Mouse (Mus musculus) kidney, postnatal 0 days (tissue): ENCODE data around the gene Nanos1. TPM values are rescaled to one million over a fixed set of nuclear protein-coding genes. Genes with fewer than 3 reads are reported as not detected.

Experiments
- ATAC-seq: fragments of 200-750 bp; cut with Nextera tagmentation; replicated peaks from 2 replicates; pipeline ENCODE4 v1.8.0; 2017; ENCODE audit warnings: low read depth, moderate number of reproducible peaks, moderate TSS enrichment, moderate library complexity; ENCODE audit not compliant: low FRiP score
- DNase-seq: peaks from one replicate; pipeline ENCODE4 v3.0.0-alpha.2; 2016; ENCODE audit warnings: low spot score
- H3K27ac ChIP-seq: fragments of 300-500 bp; sonication (generic); 2 replicates; pipeline ENCODE4 v1.5.1; 2014; ENCODE audit warnings: mild to moderate bottlenecking
- H3K27me3 ChIP-seq: fragments of 300-500 bp; sonication (generic); 2 replicates; pipeline ENCODE4 v1.6.1; 2014; ENCODE audit warnings: low read length, mixed read lengths; ENCODE audit not compliant: insufficient read depth
- H3K36me3 ChIP-seq: fragments of 300-500 bp; sonication (generic); 2 replicates; pipeline ENCODE4 v1.6.1; 2014; ENCODE audit warnings: low read length, mixed read lengths; ENCODE audit not compliant: insufficient read depth
- H3K4me1 ChIP-seq: fragments of 300-500 bp; sonication (generic); replicated peaks from 2 replicates; pipeline ENCODE4 v1.6.1; 2014; ENCODE audit warnings: antibody characterized with exemption, low read length, mixed read lengths; ENCODE audit not compliant: insufficient read depth
- H3K4me2 ChIP-seq: fragments of 300-500 bp; sonication (generic); 2 replicates; pipeline ENCODE4 v1.6.1; 2014; ENCODE audit warnings: mild to moderate bottlenecking, low read length, moderate library complexity, mixed read lengths
- H3K4me3 ChIP-seq: fragments of 300-500 bp; sonication (generic); replicated peaks from 2 replicates; pipeline ENCODE4 v1.5.1; 2014; ENCODE audit warnings: low read depth, low read length
- H3K9ac ChIP-seq: fragments of 300-500 bp; sonication (generic); 2 replicates; pipeline ENCODE4 v1.6.1; 2014; ENCODE audit warnings: low read depth, low read length
- H3K9me3 ChIP-seq: fragments of 300-500 bp; sonication (generic); replicated peaks from 2 replicates; pipeline ENCODE4 v1.6.1; 2016; ENCODE audit warnings: low read length, inconsistent platforms, mixed read lengths
- CTCF ChIP-seq: IDR thresholded peaks from 2 replicates; pipeline ENCODE4 v1.5.1; 2016; ENCODE audit warnings: antibody characterized with exemption, low read depth, mild to moderate bottlenecking, moderate library complexity
- WGBS: fragments of 180-500 bp; shearing (Covaris S2); extraction: QIAGEN DNeasy Blood & Tissue Kit; methylation state at CpG from one replicate; pipeline ENCODE4 v1.1.7; 2014; 5-methylcytosine and 5-hydroxymethylcytosine counted together
- microRNA-seq: library from miRNA; unstranded; fragments of <30 nt; microRNA quantifications from one replicate; pipeline ENCODE4, GENCODE M21; 2016
- polyA plus RNA-seq: library from polyadenylated mRNA; unstranded; fragments of >200 nt; fragmentation: Nextera tagmentation; extraction: Ambion mirVana; gene quantifications from 2 replicates; pipeline ENCODE4 v1.2.1, GENCODE M21; 2015

Gene Nanos1
- polyA plus RNA-seq, 1 experiment from 2014 or later: 0.75 TPM

GRCm38 (mm10) chr19:60795244-60795643, 39.5 kb downstream of the Nanos1 start:
- H3K4me1 ChIP-seq: no peaks in the 10 kb centered on the region
- no peaks in the 10 kb centered on the region for H3K27me3 ChIP-seq
- H3K4me3 ChIP-seq: no peak overlapping the region
- H3K27ac ChIP-seq: no peak overlapping the region
- TF ChIP-seq CTCF: no peak
- H3K9me3 ChIP-seq: no peaks in the 10 kb centered on the region
- 87% methylated on average over 2 of the region's 2 CpGs for WGBS
- H3K9ac ChIP-seq: no peak overlapping the region
- H3K36me3 ChIP-seq: no peaks in the 10 kb centered on the region
- ATAC-seq (no peak), DNase-seq (no peak)
- H3K4me2 ChIP-seq: no peak overlapping the region

GRCm38 (mm10) chr19:60797415-60797814, 41.6 kb downstream of the Nanos1 start:
- WGBS: 80% methylated on average over 2 of the region's 2 CpGs
- no peak for TF ChIP-seq CTCF

GRCm38 (mm10) chr19:60799867-60800569, 44.2 kb downstream of the Nanos1 start:
- Histone ChIP-seq H3K4me3 (no peak overlapping the region), H3K36me3 (no peaks in the 10 kb centered on the region), H3K4me1 (no peaks in the 10 kb centered on the region), H3K9me3 (no peaks in the 10 kb centered on the region), H3K9ac (no peak overlapping the region), H3K27ac (no peak overlapping the region), H3K4me2 (no peak overlapping the region), H3K27me3 (no peaks in the 10 kb centered on the region)
- WGBS: 75% methylated on average over 7 of the region's 7 CpGs
- TF ChIP-seq CTCF: no peak
- DNase-seq (no peak), ATAC-seq (no peak)

More at GRCm38 (mm10) chr19:60797415-60797814, 41.6 kb downstream of the Nanos1 start:
- no peaks in the 10 kb centered on the region for H3K4me1 ChIP-seq
- DNase-seq: no peak
- no peak overlapping the region for H3K4me2 ChIP-seq
- H3K4me3 ChIP-seq: no peak overlapping the region
- H3K9me3 ChIP-seq: no peaks in the 10 kb centered on the region
- ATAC-seq: no peak
- H3K27ac ChIP-seq: no peak overlapping the region
- no peak overlapping the region for H3K9ac ChIP-seq
- no peaks in the 10 kb centered on the region for H3K27me3 ChIP-seq
- H3K36me3 ChIP-seq: no peaks in the 10 kb centered on the region

GRCm38 (mm10) chr19:60804903-60805302, 49.1 kb downstream of the Nanos1 start:
- 59% methylated on average over 2 of the region's 2 CpGs for WGBS
- H3K4me1 ChIP-seq: no peaks in the 10 kb centered on the region
- no peak overlapping the region for H3K9ac ChIP-seq
- no peaks in the 10 kb centered on the region for H3K27me3 ChIP-seq
- H3K36me3 ChIP-seq: no peaks in the 10 kb centered on the region
- no peaks in the 10 kb centered on the region for H3K9me3 ChIP-seq
- no peak for ATAC-seq
- no peak overlapping the region for H3K4me2 ChIP-seq
- H3K27ac ChIP-seq: no peak overlapping the region
- H3K4me3 ChIP-seq: no peak overlapping the region
- no peak for DNase-seq
- no peak for TF ChIP-seq CTCF

Small RNA genes lying within 50 kb of the gene (microRNA-seq; reads per million reads assigned to microRNA genes)
- gene mmu-mir-3084-1: not detected

Other genes with a start within 250 kb of the Nanos1 start
- 17.8 and 20.0 TPM in 2 replicates for gene Cacul1, start 175.0 kb upstream of the Nanos1 start, polyA plus RNA-seq
- gene Eif3a, start 34.7 kb downstream of the Nanos1 start, polyA plus RNA-seq: 97.2 and 108 TPM in 2 replicates
- gene Fam45a, start 55.6 kb downstream of the Nanos1 start, polyA plus RNA-seq: 26.5 and 29.1 TPM in 2 replicates
- gene Sfxn4, start 105.5 kb downstream of the Nanos1 start, polyA plus RNA-seq: 8.3 and 8.7 TPM in 2 replicates
- 190 and 193 TPM in 2 replicates for gene Prdx3, start 118.6 kb downstream of the Nanos1 start, polyA plus RNA-seq
- gene Grk5, start 133.8 kb downstream of the Nanos1 start, polyA plus RNA-seq: 2.3 and 2.9 TPM in 2 replicates